Mouse (Mus musculus): ENCODE measurements at regions not wholly inside any gene's neighbourhood (a gene's known extent, or its start where the extent isn't known, plus 50 kb on each side); places are given as distances from the start of the nearest gene placed in this dataset.

- DNase-seq: no peak
Observed at GRCm38 (mm10) chrX:17026161-17026829, 114.7 kb upstream of the Ndp start.

GRCm38 (mm10) chrX:17017823-17018222 lies 106.2 kb upstream of the Ndp start:
- DNase-seq: peak; percentile 72 to 75

- DNase-seq: no peak
Observed at GRCm38 (mm10) chrX:17009188-17009587, 97.6 kb upstream of the Ndp start.

GRCm38 (mm10) chrX:16998578-16998977 lies 87.0 kb upstream of the Ndp start:
- DNase-seq: peak; percentile 71 to 78

Measured in adrenal gland, postnatal 36 days (tissue).